Mouse (Mus musculus) thymus, postnatal 4 days (tissue): ENCODE measurements around the gene Hlcs.

Source experiments
- DNase-seq: peaks from one replicate; pipeline ENCODE4 v3.0.0; 2021

Hlcs gene

GRCm38 (mm10) chr16:94150125-94151103 is 163.0 kb downstream of the Hlcs start:
- DNase-seq: no peak

- DNase-seq: no peak
Measured at GRCm38 (mm10) chr16:94148139-94148538, 165.2 kb downstream of the Hlcs start.

- no peak for DNase-seq
Measured at GRCm38 (mm10) chr16:94143325-94143724, 170.0 kb downstream of the Hlcs start.

- no peak for DNase-seq
Measured at GRCm38 (mm10) chr16:94140746-94141145, 172.6 kb downstream of the Hlcs start.

GRCm38 (mm10) chr16:94134218-94134617 is 179.2 kb downstream of the Hlcs start:
- no peak for DNase-seq

GRCm38 (mm10) chr16:94128236-94128835 is 185.0 kb downstream of the Hlcs start:
- no peak for DNase-seq

- DNase-seq: no peak
Measured at GRCm38 (mm10) chr16:94126200-94126599, 187.2 kb downstream of the Hlcs start.

GRCm38 (mm10) chr16:94125172-94125981 is 188.0 kb downstream of the Hlcs start:
- DNase-seq: peak; percentile 48

GRCm38 (mm10) chr16:94123247-94123646 is 190.1 kb downstream of the Hlcs start:
- DNase-seq: no peak

- DNase-seq: no peak
Measured at GRCm38 (mm10) chr16:94122347-94122746, 191.0 kb downstream of the Hlcs start.

GRCm38 (mm10) chr16:94118394-94118793 is 195.0 kb downstream of the Hlcs start:
- DNase-seq: no peak

GRCm38 (mm10) chr16:94117333-94117732 is 196.0 kb downstream of the Hlcs start:
- DNase-seq: no peak

GRCm38 (mm10) chr16:94114693-94115092 is 198.7 kb downstream of the Hlcs start:
- no peak for DNase-seq

- no peak for DNase-seq
Measured at GRCm38 (mm10) chr16:94113160-94113559, 200.2 kb downstream of the Hlcs start.

- no peak for DNase-seq
Measured at GRCm38 (mm10) chr16:94097724-94098455, 215.5 kb downstream of the Hlcs start.

- DNase-seq: no peak
Measured at GRCm38 (mm10) chr16:94096479-94096878, 216.9 kb downstream of the Hlcs start.

- no peak for DNase-seq
Measured at GRCm38 (mm10) chr16:94095109-94095822, 218.1 kb downstream of the Hlcs start.

GRCm38 (mm10) chr16:94094251-94095108 is 218.9 kb downstream of the Hlcs start:
- peak; percentile 46 for DNase-seq

- no peak for DNase-seq
Measured at GRCm38 (mm10) chr16:94093151-94093863, 220.1 kb downstream of the Hlcs start.

GRCm38 (mm10) chr16:94092511-94093150 is 220.7 kb downstream of the Hlcs start:
- DNase-seq: no peak
